Mouse (Mus musculus) E14TG2a.4 (cell line): ENCODE measurements around the gene Pde4d.

ENCODE experiments used
- CTCF ChIP-seq: conservative IDR thresholded peaks from 2 replicates; pipeline ENCODE4 v1.5.1; 2014; ENCODE audit warnings: low read length
- NANOG ChIP-seq: IDR thresholded peaks from 2 replicates; pipeline ENCODE4 v1.6.1; 2014; ENCODE audit warnings: borderline replicate concordance, low read length, mixed read lengths

DNA sequence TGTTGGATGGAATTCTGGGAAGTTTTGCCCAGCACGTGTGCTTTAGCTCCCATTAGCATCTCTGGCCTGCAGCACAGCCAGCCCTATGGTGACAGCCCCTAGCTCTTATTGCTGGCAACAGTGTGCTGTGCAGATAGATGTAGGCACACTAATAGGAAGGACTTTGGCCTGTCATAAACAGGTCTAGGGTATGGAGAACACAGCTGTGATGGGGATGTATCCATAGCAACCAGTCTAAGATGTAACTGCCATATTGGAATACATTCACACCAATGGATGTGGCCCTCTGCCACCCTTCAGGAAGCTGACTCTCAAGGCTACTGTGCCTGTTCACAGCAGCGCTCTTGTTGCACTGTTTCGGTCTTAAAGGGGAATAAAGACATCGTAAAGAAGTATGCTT is 1462.9 kb downstream of the Pde4d start:
- TF ChIP-seq CTCF (no peak), NANOG (no peak)
